Mouse (Mus musculus) layer of hippocampus, adult 9-11 months (tissue): Measurements from ENCODE around the gene Ugt1a10.

Experiments used
- DNase-seq: peaks from one replicate; pipeline ENCODE4 v3.0.0; 2022

The Ugt1a10 gene

DNA sequence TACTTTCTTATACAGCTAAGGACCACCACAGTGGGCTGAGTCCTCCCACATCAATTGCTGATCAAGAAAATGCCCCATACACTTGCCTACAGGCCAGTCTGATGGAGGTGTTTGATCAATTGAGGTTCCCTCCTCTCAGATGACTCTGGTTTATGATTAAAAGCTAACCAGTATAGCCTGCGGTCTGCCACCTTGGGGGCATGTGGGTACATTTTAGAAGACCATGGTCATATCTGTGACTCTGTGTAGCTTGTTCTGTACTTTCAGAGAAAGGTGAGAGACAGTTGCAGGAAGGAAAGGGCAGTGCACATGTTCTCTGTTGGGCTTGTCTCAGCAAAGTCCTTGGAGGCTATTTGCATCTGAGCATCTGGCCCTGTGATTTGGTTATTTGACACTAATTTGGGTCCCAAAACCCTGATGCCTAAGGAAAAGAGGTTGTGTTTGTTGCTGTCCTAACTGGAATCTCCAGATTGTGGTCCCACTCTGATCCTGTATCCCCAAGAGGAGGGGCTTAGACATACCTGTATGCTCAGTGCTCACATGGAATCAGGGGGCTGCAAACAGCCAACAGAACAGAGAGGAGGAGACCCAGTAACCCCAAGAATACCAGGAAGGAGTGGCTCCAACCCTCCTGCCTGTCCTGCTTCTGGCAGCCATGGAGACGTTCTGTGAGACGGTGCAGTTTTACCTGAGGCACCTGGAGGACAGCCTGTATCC is 177.6 kb downstream of the Ugt1a10 start:
- DNase-seq: no peak

DNA sequence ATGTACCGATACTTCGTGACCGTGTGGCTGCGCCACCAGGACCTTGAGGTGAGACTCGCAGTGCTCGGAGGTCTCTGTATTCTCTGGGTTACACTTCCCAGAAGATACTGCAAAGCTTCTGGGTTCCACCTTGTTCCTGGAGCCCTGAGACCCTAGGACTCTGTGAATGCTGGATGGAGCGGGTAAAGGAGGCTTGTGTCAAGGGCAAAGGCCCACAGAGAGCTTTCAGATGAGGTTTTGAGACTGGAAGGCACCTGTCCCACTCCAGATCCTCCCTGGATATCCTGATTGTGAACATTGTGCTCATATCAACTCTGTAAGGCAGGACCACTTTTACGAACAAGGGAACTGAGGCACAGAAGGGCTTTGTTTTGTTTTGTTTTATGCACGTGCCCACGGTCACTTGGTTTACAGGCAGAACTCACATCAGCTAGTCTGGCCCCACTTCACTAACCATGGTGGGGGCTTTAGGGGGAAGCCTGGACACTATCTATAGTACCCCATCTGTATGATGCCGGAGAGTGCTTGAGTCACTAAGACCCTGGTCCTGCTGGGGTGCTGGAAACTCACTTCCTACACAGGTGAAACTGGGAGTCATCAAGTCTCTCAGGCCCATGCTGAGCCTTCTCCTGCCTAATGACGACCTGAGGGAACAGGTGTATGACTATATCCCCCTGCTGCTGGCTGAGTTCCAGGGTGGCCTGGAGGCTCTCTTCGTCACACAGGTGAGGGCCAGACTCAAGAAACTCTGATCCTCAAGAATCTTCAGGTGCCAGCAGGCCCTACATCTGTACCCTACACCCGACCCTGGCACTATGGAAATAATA is 178.4 kb downstream of the Ugt1a10 start:
- DNase-seq: no peak

DNA sequence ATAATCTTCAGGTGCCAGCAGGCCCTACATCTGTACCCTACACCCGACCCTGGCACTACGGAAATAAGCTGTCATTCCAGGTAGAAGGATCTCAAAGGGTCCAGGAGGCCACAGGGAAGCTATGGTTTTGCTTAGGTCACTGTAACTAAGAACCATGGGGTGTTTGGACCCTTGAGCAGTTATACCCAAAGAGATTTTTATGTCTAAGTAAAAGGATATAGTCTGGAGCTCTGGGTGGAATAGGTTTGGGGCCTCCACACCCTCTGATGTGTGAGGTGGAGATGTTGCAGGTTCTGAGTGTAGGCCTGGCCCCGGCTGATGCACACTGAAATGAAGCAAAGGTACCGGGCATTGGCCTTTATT is 179.0 kb downstream of the Ugt1a10 start:
- no peak for DNase-seq

DNA sequence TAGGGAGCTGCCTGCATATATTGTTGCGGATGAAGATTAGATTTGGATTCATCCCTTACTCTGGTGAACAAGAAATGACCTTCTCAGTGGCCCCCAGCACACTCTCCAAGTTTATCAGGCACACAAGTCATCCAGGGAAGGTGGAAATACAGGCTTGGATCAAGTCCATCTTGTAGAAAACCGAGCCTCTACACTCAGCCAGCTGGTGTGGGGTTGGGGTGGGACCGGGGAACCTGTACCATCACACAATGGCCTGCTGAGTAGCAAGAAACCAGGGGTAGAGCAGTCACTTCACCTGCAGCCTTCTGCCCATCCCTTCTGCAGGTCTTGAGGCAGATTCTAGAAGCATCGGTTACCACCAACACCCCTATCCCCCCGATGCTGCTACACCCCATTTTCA is 179.5 kb downstream of the Ugt1a10 start:
- DNase-seq: no peak

DNA sequence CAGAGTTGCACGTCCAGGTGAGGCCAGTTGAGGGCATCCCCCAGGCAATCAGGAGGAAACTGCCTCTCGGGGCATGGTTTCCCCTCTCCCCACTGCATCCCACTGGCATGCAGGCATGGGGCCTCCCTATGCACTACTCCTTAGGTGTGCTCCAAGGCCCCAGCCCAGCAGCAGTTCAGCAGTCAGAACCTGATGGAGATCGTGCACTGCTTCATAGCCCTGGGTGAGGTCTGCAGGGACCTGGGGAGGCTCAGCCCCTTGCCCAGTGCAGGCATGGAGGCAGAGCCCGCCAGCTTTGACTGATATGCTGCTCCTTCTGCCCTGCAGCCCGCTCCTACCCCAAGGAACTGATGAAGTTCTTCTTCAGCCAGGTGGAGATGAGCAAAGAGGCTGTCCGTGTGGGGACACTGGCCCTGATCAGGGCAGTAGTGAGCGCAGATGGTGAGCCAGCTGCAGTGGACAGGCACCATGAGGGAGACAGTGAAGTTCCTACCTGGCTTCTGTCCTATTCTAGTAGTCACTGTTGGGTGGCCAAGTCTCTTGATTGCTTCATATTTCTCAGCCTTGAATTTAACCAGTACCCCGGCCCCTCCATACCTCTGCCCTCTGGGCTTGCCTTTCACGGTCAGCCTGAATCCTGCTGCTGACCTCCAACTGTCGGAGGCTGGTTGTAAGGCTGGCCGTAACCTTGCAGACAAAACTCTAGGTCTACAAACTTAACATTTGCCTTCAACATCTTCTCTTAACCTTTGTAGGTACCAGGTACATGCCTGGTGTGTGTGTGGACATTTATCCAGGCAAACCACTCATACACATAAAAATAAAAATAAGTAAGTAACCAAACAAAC is 180.1 kb downstream of the Ugt1a10 start:
- no peak for DNase-seq

DNA sequence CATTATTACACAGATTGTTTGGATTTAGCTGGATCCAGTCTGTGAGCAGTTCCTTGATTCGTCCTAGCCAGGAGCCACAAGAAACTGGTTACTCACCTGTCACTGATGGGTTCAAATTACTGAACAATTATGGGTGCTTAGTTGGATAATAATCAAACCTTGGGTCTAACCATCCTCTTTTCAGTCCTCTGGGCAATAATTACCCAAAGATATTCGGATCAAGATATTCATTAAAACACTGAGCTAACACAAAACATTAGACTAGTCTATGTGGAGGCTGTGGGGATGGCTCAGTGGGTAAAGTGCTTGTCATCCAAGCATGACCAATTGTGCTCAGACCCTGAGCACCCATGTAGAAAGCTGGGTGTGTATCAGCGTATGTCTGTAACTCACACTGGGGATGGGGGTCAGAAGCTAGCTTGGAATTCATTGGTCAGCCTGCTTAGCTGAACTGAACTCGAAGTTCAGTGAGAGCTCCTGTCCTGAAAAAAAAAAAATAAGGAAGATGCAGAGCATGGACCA is 180.8 kb downstream of the Ugt1a10 start:
- DNase-seq: no peak

DNA sequence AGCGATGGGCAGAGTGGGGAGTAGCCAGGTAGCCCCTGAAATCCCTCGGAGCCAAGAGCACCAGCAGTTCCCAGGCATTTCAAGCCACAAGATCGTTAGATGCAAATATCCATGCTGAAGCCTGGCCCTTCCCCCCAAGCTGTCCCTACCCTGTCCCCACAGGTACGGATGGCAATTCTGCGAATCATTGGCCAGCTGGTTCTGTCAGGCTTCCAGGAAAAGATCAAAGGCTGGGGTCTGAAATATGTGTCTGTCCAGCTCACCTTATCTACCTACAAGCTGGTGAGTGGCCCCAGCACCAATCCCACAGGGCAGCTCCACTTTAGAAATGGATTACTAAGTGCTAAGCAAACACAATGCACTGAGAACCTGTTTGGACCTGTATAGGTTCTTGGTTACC is 182.1 kb downstream of the Ugt1a10 start:
- DNase-seq: no peak

DNA sequence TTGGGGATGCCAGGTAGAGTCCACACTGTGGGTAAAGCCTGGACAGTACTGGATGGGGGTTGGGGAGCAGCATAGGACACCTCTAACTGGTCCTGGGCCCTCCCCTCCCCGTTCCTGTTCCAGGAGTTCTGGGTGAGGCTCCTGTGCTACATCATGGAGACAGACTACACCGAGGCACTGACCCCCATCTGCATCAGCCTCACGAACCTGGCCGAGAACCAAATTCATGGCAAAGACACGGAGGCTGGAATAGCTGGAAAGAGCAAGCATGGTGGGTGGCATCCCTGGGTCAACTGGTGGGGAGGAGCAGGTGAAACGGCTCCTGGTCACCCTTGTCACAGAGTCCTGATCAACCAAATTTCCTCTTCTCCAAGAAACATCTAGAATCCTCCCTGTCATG is 183.6 kb downstream of the Ugt1a10 start:
- DNase-seq: no peak

DNA sequence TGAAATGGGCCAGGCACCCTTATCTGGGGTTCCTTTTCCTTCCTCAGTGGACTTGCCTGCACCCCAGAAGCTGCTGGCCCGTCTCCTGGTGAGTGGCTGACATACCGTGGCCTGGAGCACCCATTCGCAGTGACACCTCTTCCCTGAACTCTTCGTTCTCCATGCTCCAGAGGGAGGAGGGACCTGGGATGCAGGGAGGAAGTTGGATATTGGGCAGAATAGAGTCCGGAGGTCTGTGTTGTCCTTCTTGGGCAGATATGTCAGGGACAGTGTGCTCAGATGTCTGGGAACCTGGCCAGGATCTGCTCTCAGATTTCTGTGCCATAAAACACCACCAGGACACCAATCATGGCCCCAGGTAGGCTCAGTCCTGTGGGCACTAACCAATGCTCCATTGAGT is 184.9 kb downstream of the Ugt1a10 start:
- no peak for DNase-seq

DNA sequence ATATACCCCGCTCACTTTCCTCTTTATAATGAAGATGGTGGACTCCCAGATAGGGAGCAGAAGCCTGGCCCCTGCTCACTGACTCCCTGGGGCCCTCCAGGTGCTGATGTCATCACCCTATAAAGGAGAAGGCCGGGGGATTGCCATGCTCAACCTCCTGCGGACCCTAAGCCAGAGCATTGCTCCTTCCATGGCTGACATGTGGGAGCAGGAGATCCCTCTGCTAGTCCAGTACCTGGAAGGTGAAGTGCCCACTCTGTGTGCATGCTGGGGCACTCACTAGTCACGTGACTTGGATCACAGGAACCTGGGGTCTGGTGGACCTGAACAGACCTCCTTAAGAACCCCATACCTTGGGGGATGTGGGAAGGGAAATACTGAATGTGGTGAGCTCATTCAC is 185.4 kb downstream of the Ugt1a10 start:
- no peak for DNase-seq

DNA sequence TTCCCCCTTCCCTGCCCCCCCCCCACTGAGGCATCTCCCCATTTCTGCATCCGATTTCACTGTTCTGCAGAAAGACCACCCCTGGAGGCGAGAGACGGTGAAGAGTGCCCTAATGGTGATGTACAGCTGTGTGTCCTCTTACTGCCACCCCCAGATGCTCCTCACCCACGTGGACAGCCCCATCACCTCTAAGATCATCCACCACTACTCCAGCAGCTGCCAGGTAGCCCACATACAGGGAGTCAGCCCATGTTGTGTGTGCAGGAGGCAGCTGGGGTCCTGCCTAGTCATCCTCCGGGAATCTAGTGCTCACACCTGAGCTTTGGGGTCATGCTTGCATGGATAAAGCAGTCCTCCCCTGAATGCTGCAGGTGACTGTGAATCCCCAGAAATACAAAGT is 188.7 kb downstream of the Ugt1a10 start:
- no peak for DNase-seq

DNA sequence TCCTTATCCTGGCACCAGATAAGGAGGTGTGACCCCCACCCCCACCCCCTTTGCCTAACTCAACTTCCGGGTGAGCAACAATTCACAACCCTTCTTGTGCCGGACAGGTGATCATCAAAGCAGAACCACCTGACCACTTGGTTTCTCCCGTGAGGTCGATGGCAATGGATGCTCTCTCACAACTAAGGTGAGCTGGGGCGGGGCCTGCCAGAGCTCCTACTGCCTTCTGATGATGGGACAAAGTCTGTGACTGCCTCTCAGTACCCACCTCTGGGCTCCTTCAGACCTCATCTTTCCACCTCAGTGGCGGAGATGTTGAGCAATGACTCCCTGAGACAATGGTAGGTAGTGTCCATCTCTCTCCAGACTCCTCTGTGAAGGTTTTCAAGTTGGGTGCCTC is 190.7 kb downstream of the Ugt1a10 start:
- DNase-seq: no peak

DNA sequence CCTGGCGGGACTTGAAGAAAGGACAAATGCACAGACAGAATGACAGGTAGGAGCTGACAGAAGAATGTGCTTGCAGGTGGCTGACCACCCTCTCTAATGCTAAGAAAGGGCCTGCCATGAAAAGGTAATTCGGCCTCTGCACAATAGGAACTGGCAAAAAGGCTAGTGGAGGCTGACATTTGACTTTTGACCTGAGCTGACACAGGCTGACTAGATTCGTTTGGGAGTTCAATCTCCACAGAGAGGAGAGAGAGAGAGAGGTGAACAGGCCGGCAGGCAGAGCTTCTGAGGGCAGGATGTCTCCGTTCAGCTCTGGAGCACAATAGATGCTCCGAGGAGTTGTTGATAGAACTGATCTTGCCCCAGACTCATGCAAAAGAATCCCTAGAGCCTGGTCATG is 191.2 kb downstream of the Ugt1a10 start:
- DNase-seq: no peak

DNA sequence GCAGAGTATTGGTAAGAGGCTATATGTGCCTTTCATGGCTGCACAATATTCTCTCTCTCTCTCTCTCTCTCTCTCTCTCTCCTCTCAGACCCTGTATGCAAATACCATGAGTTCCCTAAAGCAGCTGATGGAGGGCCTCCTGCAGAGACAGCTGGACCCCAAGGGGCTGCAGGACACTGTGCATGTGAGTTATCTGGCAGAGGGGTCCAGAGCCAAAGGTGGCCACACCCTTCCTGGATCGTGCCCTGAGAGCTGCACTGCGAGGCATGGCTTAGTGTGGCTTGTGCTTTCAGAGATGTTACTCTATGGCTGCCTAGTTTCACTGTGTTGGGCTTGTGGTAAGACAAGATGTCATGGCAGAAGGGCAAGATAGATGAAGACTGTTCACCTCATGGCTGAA is 192.5 kb downstream of the Ugt1a10 start:
- DNase-seq: no peak

DNA sequence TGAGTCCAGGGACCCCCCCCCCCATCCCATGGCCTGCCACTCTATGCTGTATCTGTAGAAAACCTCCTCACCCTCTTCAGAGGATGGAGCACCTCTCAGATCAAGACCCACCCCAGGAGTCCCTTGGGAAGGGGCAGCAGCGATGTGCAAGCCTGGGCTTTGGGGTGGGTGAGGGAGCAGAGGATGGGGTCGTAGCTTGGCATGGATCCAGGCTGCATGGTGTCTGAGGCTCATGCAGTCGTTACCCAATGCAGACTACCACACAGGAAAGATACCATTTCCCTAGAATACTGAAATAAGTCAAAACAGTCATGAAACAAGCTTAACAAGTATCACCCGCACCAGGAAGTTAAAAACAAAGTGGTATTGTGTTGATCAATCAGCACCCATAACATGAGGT is 193.5 kb downstream of the Ugt1a10 start:
- DNase-seq: no peak

DNA sequence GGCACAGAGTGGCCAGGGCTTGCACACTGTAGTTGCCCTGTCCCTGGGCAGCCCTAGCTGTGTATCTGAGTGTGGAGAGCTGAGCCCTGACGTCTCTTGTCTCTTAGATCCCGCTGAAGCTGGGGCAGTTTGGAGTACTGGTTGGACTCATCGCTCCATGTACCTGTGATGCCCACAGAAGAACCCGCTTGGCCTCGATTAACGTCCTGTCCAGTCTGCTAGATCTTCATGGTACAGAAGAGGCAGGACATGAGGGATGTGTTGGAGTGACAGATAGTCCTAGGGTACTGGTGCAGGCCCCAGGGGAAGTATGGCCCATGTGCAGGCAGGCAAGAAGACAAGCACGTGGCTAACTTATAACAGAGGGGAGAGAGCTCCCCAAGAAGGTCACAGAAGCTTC is 194.4 kb downstream of the Ugt1a10 start:
- no peak for DNase-seq

DNA sequence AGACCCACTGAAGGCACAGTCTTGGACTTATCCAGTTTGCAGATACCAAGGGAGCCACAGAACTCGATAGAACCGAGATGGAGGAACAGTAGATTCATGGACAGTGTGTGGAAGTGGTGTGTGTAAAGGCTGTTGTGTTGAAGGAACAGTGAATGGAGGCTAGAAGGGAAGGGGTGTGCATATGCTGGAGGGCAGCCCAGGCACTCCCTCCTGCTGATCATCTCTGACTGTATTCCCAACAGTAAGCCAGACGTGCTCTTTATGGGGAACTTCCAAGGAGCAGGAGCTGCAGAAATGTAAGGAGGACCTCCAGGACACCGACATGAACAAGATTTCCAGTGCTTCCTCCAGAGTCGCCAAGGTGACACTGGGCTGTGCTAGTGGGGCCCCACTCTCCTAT is 194.8 kb downstream of the Ugt1a10 start:
- no peak for DNase-seq

DNA sequence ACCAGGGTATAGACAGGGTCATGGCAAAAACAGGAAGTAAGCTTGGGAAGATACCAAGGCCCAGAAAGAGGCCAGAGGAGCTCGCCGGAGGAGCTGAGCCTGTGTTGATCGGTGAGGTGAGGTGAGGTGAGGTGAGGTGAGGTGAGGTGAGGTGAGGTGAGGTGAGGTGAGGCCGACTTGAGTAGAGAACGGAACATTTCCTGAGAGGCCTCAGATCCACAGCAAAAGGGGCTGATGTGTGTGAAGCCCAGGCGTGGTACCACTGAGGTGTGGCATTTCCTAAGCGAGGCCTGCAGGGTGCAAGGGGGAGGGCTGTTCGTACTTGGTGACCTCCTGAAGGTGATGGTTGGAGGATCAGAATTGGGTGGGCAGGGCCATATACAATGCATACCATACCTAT is 197.9 kb downstream of the Ugt1a10 start:
- DNase-seq: no peak

DNA sequence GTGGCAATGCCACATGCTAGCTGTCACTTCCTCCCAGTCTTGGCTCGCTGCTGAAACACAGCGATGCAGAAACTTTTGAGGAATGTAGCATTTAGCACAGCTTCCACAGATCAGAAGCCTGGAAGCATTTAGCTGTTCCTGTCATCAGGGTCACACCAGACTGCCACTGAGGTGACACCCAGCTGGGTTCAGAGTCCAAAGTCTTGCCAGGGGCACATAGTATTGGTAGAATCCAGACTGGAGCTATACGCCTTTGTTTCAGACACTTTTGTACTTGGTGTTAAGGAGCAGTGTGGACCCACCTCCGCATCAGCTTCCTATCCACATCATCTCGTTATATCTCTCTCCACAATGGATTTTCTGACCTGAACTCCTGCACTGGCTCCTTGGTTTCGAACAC is 198.4 kb downstream of the Ugt1a10 start:
- no peak for DNase-seq

DNA sequence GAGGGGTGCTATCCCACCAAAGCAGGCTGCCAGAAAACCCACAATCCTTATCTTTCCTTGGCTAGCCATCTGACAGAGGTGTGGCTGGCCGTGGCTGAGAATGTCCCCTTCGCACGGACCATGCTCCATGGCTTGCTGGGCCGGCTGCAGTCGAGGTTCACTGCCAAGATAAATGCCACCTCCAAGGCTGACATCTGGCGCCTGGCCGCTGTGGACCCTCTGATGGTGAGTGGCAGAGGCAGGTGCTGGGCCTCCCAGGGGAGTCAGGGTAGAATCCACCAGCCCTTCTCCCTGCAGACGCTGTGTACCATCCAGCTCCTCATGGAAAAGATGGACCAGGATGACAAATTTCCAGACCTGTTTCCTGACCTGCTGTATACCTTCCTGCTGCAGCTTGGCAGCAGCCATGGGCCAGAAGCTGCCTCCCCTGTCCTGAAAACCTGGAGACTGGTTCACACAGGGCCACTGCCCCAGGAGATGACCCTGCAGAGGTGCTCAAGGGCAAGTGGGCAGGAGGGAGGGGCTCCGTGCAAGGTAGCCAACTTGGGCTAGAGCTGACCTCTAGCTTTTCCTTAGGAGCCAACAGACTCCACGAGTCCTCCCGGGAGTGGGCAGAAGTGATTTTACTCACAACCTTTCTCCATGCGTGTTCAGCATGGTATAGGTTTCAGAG is 199.7 kb downstream of the Ugt1a10 start:
- DNase-seq: no peak

DNA sequence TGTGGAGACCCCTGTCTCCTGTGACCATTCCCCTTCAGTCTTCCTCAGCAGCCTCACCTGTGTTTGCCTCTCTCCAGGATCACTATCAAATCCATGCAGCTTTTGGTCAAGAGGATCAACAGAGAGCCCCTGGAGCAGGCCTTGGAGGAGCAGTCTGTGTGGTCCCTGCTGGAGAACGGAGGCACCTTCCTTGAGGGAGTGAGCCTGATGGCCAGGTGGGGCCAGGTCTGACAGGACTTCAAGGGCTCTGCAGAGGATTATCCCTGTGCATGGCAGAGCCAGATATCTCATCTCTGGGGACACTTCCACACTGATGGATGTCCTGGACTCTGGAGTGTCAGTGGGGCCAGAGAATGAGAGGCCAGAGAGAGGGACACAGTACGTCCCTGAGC is 200.3 kb downstream of the Ugt1a10 start:
- no peak for DNase-seq

DNA sequence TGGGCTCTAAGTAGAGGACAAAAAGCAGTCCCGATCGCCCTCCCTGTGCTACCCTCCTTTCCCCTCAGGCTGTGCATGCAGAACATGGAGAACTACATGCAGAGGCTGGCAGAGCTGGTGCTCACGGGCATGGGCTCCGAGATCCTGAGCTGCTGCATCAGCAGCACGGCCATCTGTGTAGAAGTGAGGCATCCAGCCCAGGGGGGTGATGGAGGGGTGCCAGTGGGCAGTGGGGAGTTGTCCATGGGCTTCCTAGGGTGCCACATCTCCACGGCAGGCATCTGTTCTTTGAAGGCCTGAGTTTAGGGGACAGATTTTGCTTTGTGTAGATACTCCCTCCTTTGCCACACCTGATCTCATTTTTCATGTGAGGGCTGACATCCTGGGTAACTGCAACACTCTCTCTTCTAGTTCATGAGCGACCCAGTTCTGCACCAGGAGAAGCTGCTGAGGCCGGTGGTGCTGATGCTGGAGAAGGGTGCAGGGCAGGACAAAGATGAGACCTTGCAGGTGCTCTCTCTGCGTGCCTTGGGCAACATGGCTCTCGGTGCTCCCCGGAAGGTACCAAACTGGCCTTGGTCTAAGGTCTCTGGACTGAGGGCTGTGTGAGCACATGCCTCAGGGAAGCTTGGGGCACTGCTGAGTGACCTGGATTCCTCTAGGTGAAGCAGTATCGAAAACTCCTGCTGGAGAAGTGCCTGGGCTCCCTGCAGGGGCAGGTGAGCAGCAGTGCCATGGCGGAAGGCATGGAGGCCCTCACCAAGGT is 201.0 kb downstream of the Ugt1a10 start:
- DNase-seq: no peak
